Mouse (Mus musculus) intestine, embryonic 14.5 days (tissue): ENCODE measurements around the gene Gmeb1. TPM values are rescaled to one million over a fixed set of nuclear protein-coding genes. Genes with fewer than 3 reads are reported as not detected.

ENCODE experiments used
- ATAC-seq: fragments of 200-750 bp; cut with Nextera tagmentation; replicated peaks from 2 replicates; pipeline ENCODE4 v1.8.0; 2017; ENCODE audit warnings: low read depth, moderate number of reproducible peaks, moderate TSS enrichment, moderate library complexity; ENCODE audit not compliant: low FRiP score, low TSS enrichment
- DNase-seq: peaks from one replicate; pipeline ENCODE4 v3.0.0-alpha.2; 2018; ENCODE audit warnings: low spot score
- H3K27ac ChIP-seq: fragments of 300-500 bp; sonication (generic); 2 replicates; pipeline ENCODE4 v1.5.1; 2014; ENCODE audit warnings: low read depth, mild to moderate bottlenecking, control low read depth
- H3K27me3 ChIP-seq: fragments of 300-500 bp; sonication (generic); replicated peaks from 2 replicates; pipeline ENCODE4 v1.6.1; 2014; ENCODE audit warnings: low read length, control low read depth; ENCODE audit not compliant: control insufficient read depth, insufficient read depth
- H3K36me3 ChIP-seq: fragments of 300-500 bp; sonication (generic); 2 replicates; pipeline ENCODE4 v1.6.1; 2014; ENCODE audit warnings: low read length, control low read depth; ENCODE audit not compliant: control insufficient read depth, insufficient read depth
- H3K4me1 ChIP-seq: fragments of 300-500 bp; sonication (generic); replicated peaks from 2 replicates; pipeline ENCODE4 v1.6.1; 2014; ENCODE audit warnings: low read length, control low read depth, mixed read lengths; ENCODE audit not compliant: control insufficient read depth, insufficient read depth
- H3K4me2 ChIP-seq: fragments of 300-500 bp; sonication (generic); 2 replicates; pipeline ENCODE4 v1.6.1; 2014; ENCODE audit warnings: low read length
- H3K4me3 ChIP-seq: fragments of 300-500 bp; sonication (generic); 2 replicates; pipeline ENCODE4 v1.5.1; 2014; ENCODE audit warnings: low read depth, low read length, control low read depth, mixed read lengths
- H3K9ac ChIP-seq: fragments of 300-500 bp; sonication (generic); 2 replicates; pipeline ENCODE4 v1.6.1; 2014; ENCODE audit warnings: mild to moderate bottlenecking, low read length
- H3K9me3 ChIP-seq: fragments of 300-500 bp; sonication (generic); 2 replicates; pipeline ENCODE4 v1.6.1; 2016; ENCODE audit warnings: low read length, control low read depth; ENCODE audit not compliant: control insufficient read depth
- WGBS: fragments of 180-500 bp; shearing (Covaris S2); extraction: QIAGEN DNeasy Blood & Tissue Kit; methylation state at CpG from one replicate; pipeline ENCODE4 v1.1.7; 2014; 5-methylcytosine and 5-hydroxymethylcytosine counted together
- polyA plus RNA-seq: library from polyadenylated mRNA; unstranded; fragments of >200 nt; fragmentation: Nextera tagmentation; extraction: Ambion mirVana; gene quantifications from 2 replicates; pipeline ENCODE4 v1.2.1, GENCODE M21; 2014

Gmeb1 gene
- polyA plus RNA-seq, 1 experiment from 2014 or later = 31.6 TPM

DNA sequence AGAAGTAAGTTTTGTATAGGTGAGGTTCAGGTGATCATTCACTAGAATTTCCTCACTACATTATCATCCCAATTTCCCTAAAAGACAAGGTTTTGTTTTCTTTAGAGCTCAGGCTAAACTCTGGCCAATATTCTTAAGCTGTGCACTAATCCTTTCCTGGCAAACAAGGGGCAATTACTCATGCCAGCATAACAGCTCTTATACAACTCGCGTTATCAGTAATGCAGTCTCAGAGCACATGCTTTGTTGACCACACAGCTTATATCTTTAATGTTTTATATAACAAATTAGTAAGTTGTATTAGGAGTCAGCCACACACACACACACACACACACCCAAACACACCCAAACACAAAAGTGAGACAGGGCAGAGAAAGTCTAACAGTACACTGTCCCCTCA, 51.1 kb downstream of the Gmeb1 start:
- peak overlapping the region; percentile 98 for H3K9ac ChIP-seq
- peaks cover 18% of the 10 kb centered on the region for H3K4me1 ChIP-seq
- H3K36me3 ChIP-seq = peaks cover 42% of the 10 kb centered on the region
- no peak overlapping the region for H3K27ac ChIP-seq
- no peaks in the 10 kb centered on the region for H3K9me3 ChIP-seq
- peak overlapping the region; percentile 64 for H3K4me3 ChIP-seq
- DNase-seq (no peak), ATAC-seq (no peak)
- no peaks in the 10 kb centered on the region for H3K27me3 ChIP-seq
- WGBS = 18% methylated on average over 2 of the region's 2 CpGs
- peak overlapping the region; percentile 91 for H3K4me2 ChIP-seq

DNA sequence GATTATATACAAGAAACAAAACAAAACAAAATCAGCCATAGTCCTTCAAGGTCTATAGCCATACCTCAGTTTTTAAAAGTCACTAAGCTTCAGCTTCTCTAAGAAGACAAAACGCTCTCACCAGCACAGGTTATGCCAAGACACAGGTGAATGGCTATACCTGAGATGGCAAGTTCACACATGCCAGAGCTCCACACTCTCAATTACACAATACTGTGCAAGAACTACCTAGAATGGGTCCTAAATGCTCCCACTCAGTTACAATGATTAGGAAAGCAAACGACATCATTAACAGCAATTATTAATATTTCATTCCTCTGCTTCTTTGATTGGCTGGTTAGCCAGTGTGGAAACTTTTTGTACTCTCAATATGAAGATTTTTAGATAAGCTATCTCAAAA, 52.1 kb downstream of the Gmeb1 start:
- ATAC-seq (no peak), DNase-seq (no peak)
- H3K4me2 ChIP-seq = no peak overlapping the region
- H3K4me3 ChIP-seq = no peak overlapping the region
- H3K36me3 ChIP-seq = peaks cover 52% of the 10 kb centered on the region
- H3K27ac ChIP-seq = no peak overlapping the region
- H3K27me3 ChIP-seq = no peaks in the 10 kb centered on the region
- no peaks in the 10 kb centered on the region for H3K9me3 ChIP-seq
- 93% methylated on average over 2 of the region's 2 CpGs for WGBS
- peaks cover 18% of the 10 kb centered on the region for H3K4me1 ChIP-seq
- no peak overlapping the region for H3K9ac ChIP-seq

DNA sequence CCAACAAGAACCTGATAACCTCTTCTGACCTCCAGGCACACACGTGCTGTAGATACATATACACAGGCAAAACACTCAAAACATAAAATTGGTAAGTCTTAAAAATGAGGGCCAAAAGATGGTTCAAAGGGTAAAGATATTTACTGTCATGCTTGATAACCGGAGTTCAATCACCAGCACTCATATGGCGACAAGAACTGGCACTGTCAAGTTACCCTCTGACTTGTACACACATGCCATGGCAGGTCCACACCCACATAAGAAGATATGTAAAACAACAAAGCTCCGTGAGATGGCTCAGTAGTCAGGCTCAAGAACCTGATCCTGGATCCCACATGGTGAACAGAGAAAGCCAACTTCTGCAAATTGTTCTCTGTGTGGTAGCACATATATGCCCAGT, 54.1 kb downstream of the Gmeb1 start:
- no peak overlapping the region for H3K4me3 ChIP-seq
- peaks cover 72% of the 10 kb centered on the region for H3K36me3 ChIP-seq
- no peaks in the 10 kb centered on the region for H3K9me3 ChIP-seq
- no peaks in the 10 kb centered on the region for H3K27me3 ChIP-seq
- no peak overlapping the region for H3K9ac ChIP-seq
- 85% methylated on average over 4 of the region's 4 CpGs for WGBS
- H3K4me1 ChIP-seq = peaks cover 18% of the 10 kb centered on the region
- no peak overlapping the region for H3K4me2 ChIP-seq
- no peak for DNase-seq
- ATAC-seq = no peak
- no peak overlapping the region for H3K27ac ChIP-seq

DNA sequence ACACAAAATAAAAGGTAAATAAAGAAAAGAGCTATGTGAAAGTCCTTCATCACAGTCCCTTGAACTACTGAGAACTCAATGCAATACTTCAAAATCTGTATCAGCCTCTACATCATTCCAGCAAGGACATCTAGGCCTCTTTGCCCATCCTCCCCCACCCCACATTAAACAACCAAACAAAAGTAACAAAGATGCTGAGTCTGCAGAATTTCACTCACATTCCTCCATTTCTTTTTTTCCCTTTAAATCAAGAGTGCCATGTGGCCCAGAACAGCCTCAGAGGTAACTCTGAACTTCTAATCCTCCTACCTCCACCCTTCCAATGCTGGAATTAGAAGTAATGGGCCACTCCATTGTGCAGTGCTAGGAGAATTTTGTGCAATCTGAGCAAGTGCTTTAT, 62.6 kb downstream of the Gmeb1 start:
- Histone ChIP-seq H3K4me2 (no peak overlapping the region), H3K4me1 (no peaks in the 10 kb centered on the region; the same call in none of the 2 replicates), H3K9me3 (no peaks in the 10 kb centered on the region), H3K27me3 (no peaks in the 10 kb centered on the region), H3K27ac (no peak overlapping the region), H3K9ac (no peak overlapping the region), H3K36me3 (peaks cover 83% of the 10 kb centered on the region), H3K4me3 (no peak overlapping the region)
- DNase-seq (no peak), ATAC-seq (no peak)

DNA sequence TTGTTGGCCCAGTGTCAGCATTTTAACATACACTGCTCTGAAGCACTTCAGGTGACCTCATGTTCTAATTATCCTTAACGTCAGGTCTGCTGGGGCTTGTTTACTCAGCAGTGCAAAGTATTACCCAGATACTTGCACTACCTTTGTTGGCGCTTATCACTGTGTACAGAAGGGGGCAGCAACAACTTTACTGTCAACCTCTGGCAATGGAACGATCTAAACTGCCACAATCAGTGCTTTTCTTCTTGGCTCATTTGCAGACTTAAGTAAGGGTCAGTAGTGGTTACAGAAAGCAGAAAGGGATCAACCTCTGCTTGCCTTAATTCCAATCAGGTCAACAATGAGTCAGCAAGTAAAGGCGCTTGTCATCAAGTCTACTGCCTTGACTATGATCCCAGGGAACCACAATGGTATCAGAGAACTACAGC, 63.1 kb downstream of the Gmeb1 start:
- no peaks in the 10 kb centered on the region for H3K9me3 ChIP-seq
- peaks cover 78% of the 10 kb centered on the region for H3K36me3 ChIP-seq
- no peaks in the 10 kb centered on the region; the same call in none of the 2 replicates for H3K4me1 ChIP-seq
- H3K9ac ChIP-seq = no peak overlapping the region
- ATAC-seq (peak; percentile 53), DNase-seq (no peak)
- 43% methylated on average over 4 of the region's 4 CpGs for WGBS
- no peak overlapping the region for H3K27ac ChIP-seq
- H3K27me3 ChIP-seq = no peaks in the 10 kb centered on the region
- H3K4me3 ChIP-seq = no peak overlapping the region
- H3K4me2 ChIP-seq = no peak overlapping the region

DNA sequence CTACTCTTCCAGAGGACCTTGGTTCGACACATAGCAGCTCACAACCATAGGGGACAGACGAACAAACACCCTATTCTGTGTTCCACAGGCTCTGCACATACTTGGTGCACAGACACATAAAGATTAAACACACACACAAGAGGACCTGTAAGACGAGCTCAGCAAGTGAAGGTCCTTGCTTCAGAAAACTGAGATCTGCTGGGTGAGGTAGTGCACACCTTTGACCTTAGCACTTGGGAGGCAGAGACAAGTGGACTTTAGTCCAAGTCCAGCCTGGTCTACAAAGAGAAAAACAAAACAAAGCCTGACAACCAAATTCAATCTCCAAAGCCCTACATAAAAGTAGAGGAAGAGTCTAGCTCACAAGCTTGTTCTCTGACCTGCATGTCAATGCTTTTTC, 66.4 kb downstream of the Gmeb1 start:
- ATAC-seq = no peak
- WGBS = 84% methylated on average over 3 of the region's 3 CpGs
- Histone ChIP-seq H3K27ac (no peak overlapping the region), H3K4me3 (no peak overlapping the region), H3K27me3 (no peaks in the 10 kb centered on the region), H3K4me1 (no peaks in the 10 kb centered on the region; the same call in 1 of the 2 replicates), H3K36me3 (peaks cover 67% of the 10 kb centered on the region), H3K9me3 (no peaks in the 10 kb centered on the region), H3K4me2 (no peak overlapping the region), H3K9ac (no peak overlapping the region)
- no peak for DNase-seq

DNA sequence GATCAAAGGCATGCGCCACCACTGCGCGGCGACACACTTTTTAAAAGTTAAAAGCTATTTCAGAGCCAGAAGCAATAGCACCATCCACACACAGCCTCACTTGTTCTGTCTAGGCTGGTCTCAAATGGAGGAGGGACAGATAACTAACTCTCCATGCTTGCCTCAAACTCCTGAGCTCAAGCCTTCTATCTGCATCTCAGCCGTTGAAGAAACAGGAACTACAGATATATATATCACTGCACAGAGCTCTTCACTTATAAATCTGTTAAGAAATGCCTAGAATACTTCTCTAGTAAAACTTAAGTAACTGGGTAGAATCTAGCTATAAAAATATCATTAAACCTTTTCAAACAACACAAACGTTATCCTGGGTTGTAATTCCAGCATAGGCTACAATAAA, 67.0 kb downstream of the Gmeb1 start:
- no peaks in the 10 kb centered on the region; the same call in 1 of the 2 replicates for H3K4me1 ChIP-seq
- no peak overlapping the region for H3K4me3 ChIP-seq
- no peak overlapping the region for H3K9ac ChIP-seq
- H3K27ac ChIP-seq = no peak overlapping the region
- H3K36me3 ChIP-seq = peaks cover 65% of the 10 kb centered on the region
- 88% methylated on average over 6 of the region's 6 CpGs for WGBS
- no peak for ATAC-seq
- no peaks in the 10 kb centered on the region for H3K27me3 ChIP-seq
- no peak for DNase-seq
- H3K4me2 ChIP-seq = no peak overlapping the region
- no peaks in the 10 kb centered on the region for H3K9me3 ChIP-seq

DNA sequence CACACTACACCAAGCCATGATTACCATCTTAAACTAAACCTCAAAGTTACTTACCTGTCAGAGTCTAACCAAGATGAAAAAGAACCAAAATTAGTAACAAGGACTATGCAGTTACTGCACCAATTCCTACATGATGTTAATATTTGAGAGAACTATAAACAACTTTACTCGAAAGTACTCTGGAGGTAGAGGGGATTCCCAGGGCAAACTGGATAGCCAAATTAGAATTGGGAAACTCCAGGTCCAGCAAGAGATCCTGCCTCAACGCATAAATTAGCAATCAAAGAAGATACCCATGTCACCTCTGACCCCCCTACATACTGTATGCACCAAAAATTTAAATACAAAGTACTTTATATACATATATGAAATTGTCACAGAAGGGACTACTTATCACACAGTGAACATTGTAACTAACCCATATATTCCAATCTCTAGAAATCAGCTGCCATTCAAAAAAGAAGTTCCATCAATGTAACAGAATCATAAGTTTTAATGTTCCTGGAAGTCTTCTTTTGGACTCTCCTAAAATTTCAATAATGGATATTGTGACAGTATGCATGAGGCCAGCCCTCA, 73.5 kb downstream of the Gmeb1 start:
- no peak for ATAC-seq
- Histone ChIP-seq H3K4me1 (no peaks in the 10 kb centered on the region), H3K9me3 (no peaks in the 10 kb centered on the region), H3K27ac (no peak overlapping the region), H3K36me3 (peaks cover 71% of the 10 kb centered on the region), H3K27me3 (no peaks in the 10 kb centered on the region), H3K4me3 (no peak overlapping the region), H3K4me2 (no peak overlapping the region), H3K9ac (no peak overlapping the region)
- no peak for DNase-seq
- WGBS = 85% methylated on average over 2 of the region's 2 CpGs

DNA sequence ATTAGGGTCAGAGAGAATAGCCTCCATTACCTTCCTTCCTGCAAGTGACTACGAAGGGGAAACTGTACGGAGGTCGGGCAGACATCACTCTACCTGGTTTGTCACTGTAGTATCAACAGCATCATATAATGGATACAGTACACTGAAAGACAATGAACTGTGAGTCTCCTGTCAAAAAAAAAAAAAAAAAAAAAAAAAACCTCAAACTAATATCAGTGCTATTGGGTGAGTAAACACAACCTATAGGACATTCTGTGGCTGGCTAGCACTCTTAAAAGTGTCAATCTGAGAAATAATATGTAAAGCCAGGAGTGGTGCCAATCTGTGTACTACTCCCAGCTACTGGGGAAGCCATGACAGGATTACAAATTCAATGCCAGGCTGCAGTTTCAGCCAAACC, 78.2 kb downstream of the Gmeb1 start:
- ATAC-seq (no peak), DNase-seq (no peak)
- Histone ChIP-seq H3K27me3 (no peaks in the 10 kb centered on the region), H3K9me3 (no peaks in the 10 kb centered on the region), H3K9ac (no peak overlapping the region), H3K4me1 (no peaks in the 10 kb centered on the region), H3K4me3 (no peak overlapping the region), H3K27ac (no peak overlapping the region), H3K36me3 (peaks cover 50% of the 10 kb centered on the region), H3K4me2 (no peak overlapping the region)
- 82% methylated on average over 3 of the region's 3 CpGs for WGBS
